Mouse (Mus musculus) cortical plate, adult 2 months (tissue): ENCODE measurements at regions not wholly inside any gene's neighbourhood (a gene's known extent, or its start where the extent isn't known, plus 50 kb on each side); places are given as distances from the start of the nearest gene placed in this dataset.

Source experiments
- CTCF ChIP-seq: fragments of 200-500 bp; IDR thresholded peaks from 2 replicates; pipeline ENCODE4 v1.5.1; 2011; ENCODE audit warnings: mild to moderate bottlenecking, control low read depth, low read length; ENCODE audit not compliant: insufficient read depth; ENCODE audit errors: extremely low read depth
- POLR2A ChIP-seq: fragments of 200-500 bp; IDR thresholded peaks from 2 replicates; pipeline ENCODE4 v1.6.1; 2011; ENCODE audit warnings: mild to moderate bottlenecking, low read length, control low read depth; ENCODE audit not compliant: insufficient read depth; ENCODE audit errors: extremely low read depth

- no peak for TF ChIP-seq POLR2A
- TF ChIP-seq CTCF, result no peak
These were observed 114.3 kb upstream of the BC052040 start for GRCm38 (mm10) chr2:115467107-115467745.
